Mouse (Mus musculus) testis, adult 2 months (tissue): ENCODE results near the gene Coq4. TPM values are rescaled to one million over a fixed set of nuclear protein-coding genes. Genes with fewer than 3 reads are reported as not detected.

Source experiments
- H3K27ac ChIP-seq: fragments of 200-500 bp; 2 replicates; pipeline ENCODE4 v1.5.1; 2012; ENCODE audit warnings: low read depth, low read length; ENCODE audit not compliant: control insufficient read depth, insufficient read depth
- H3K27me3 ChIP-seq: fragments of 200-500 bp; 2 replicates; pipeline ENCODE4 v1.6.1; 2012; ENCODE audit warnings: mild to moderate bottlenecking, low read length, moderate library complexity; ENCODE audit not compliant: control insufficient read depth, insufficient read depth
- H3K36me3 ChIP-seq: fragments of 200-500 bp; 2 replicates; pipeline ENCODE4 v1.6.1; 2012; ENCODE audit warnings: mild to moderate bottlenecking, low read length; ENCODE audit not compliant: control insufficient read depth, insufficient read depth
- H3K4me1 ChIP-seq: fragments of 200-500 bp; 2 replicates; pipeline ENCODE4 v1.6.1; 2012; ENCODE audit warnings: low read length; ENCODE audit not compliant: control insufficient read depth, insufficient read depth
- H3K4me3 ChIP-seq: fragments of 200-500 bp; 2 replicates; pipeline ENCODE4 v1.5.1; 2012; ENCODE audit warnings: low read depth, mild to moderate bottlenecking, low read length, moderate library complexity, mixed read lengths; ENCODE audit not compliant: control insufficient read depth
- CTCF ChIP-seq: fragments of 200-500 bp; IDR thresholded peaks from 2 replicates; pipeline ENCODE4 v1.5.1; 2012; ENCODE audit warnings: low read depth, mild to moderate bottlenecking, inconsistent platforms, low read length, moderate library complexity; ENCODE audit not compliant: control insufficient read depth, insufficient read depth, insufficient replicate concordance
- POLR2A ChIP-seq: fragments of 200-500 bp; IDR thresholded peaks from 2 replicates; pipeline ENCODE4 v1.6.1; 2012; ENCODE audit warnings: low read depth, mild to moderate bottlenecking, inconsistent platforms, low read length, moderate library complexity; ENCODE audit not compliant: control insufficient read depth
- polyA plus RNA-seq: library from polyadenylated mRNA; depleted of rRNA; stranded (reverse); fragments of >200 nt; gene quantifications from 2 replicates; pipeline ENCODE4 v1.2.3, GENCODE M21; 2012

The Coq4 gene
- polyA plus RNA-seq, 1 experiment, result 125 TPM

- H3K36me3 ChIP-seq, result no peaks in the 10 kb centered on the region
- peaks cover 23% of the 10 kb centered on the region for H3K4me1 ChIP-seq
- H3K4me3 ChIP-seq, result no peak overlapping the region
- TF ChIP-seq POLR2A (no peak), CTCF (no peak)
- H3K27me3 ChIP-seq, result no peaks in the 10 kb centered on the region
- no peak overlapping the region for H3K27ac ChIP-seq
Observed at GRCm38 (mm10) chr2:29748499-29748898, 38.8 kb upstream of the Coq4 start.

- H3K27me3 ChIP-seq, result no peaks in the 10 kb centered on the region
Observed at GRCm38 (mm10) chr2:29751497-29751896, 35.8 kb upstream of the Coq4 start, which contains the start of gene Gm13420. TSS of gene Gm13420 (minus strand) at chr2:29751685.

GRCm38 (mm10) chr2:29752397-29752796 lies 34.9 kb upstream of the Coq4 start:
- no peaks in the 10 kb centered on the region for H3K27me3 ChIP-seq
- no peak overlapping the region for H3K27ac ChIP-seq
- H3K4me1 ChIP-seq, result peaks cover 19% of the 10 kb centered on the region
- no peaks in the 10 kb centered on the region for H3K36me3 ChIP-seq
- H3K4me3 ChIP-seq, result no peak overlapping the region
- TF ChIP-seq POLR2A, result no peak
- TF ChIP-seq CTCF, result no peak

More at GRCm38 (mm10) chr2:29751497-29751896, 35.8 kb upstream of the Coq4 start, which contains the start of gene Gm13420:
- Histone ChIP-seq H3K36me3 (no peaks in the 10 kb centered on the region), H3K4me3 (no peak within 1 kb of the TSS), H3K4me1 (peaks cover 23% of the 10 kb centered on the region), H3K27ac (no peak within 1 kb of the TSS)
- TF ChIP-seq POLR2A, result no peak
- no peak for TF ChIP-seq CTCF

- H3K4me3 ChIP-seq, result no peak overlapping the region
- H3K4me1 ChIP-seq, result peaks cover 12% of the 10 kb centered on the region
- no peak for TF ChIP-seq POLR2A
- no peak for TF ChIP-seq CTCF
- H3K27me3 ChIP-seq, result no peaks in the 10 kb centered on the region
- H3K36me3 ChIP-seq, result no peaks in the 10 kb centered on the region
- H3K27ac ChIP-seq, result no peak overlapping the region
Observed at GRCm38 (mm10) chr2:29755693-29756092, 31.6 kb upstream of the Coq4 start.

GRCm38 (mm10) chr2:29764831-29765230 lies 22.5 kb upstream of the Coq4 start:
- TF ChIP-seq POLR2A, result no peak
- TF ChIP-seq CTCF, result peak; percentile 94; the same call in 1 of the 2 replicates
- Histone ChIP-seq H3K27ac (no peak overlapping the region), H3K27me3 (no peaks in the 10 kb centered on the region), H3K4me1 (no peaks in the 10 kb centered on the region), H3K4me3 (no peak overlapping the region), H3K36me3 (no peaks in the 10 kb centered on the region)

- Histone ChIP-seq H3K4me3 (no peak overlapping the region), H3K27me3 (no peaks in the 10 kb centered on the region), H3K36me3 (no peaks in the 10 kb centered on the region), H3K27ac (no peak overlapping the region), H3K4me1 (no peaks in the 10 kb centered on the region)
- TF ChIP-seq CTCF (no peak), POLR2A (no peak)
Observed at GRCm38 (mm10) chr2:29767976-29768709, 19.1 kb upstream of the Coq4 start.

- H3K36me3 ChIP-seq, result no peaks in the 10 kb centered on the region
- H3K27ac ChIP-seq, result no peak overlapping the region
- no peaks in the 10 kb centered on the region for H3K4me1 ChIP-seq
- TF ChIP-seq CTCF (no peak), POLR2A (no peak)
- H3K27me3 ChIP-seq, result no peaks in the 10 kb centered on the region
- H3K4me3 ChIP-seq, result no peak overlapping the region
Observed at GRCm38 (mm10) chr2:29768901-29769300, 18.4 kb upstream of the Coq4 start.

GRCm38 (mm10) chr2:29770162-29770561 lies 17.1 kb upstream of the Coq4 start:
- H3K4me1 ChIP-seq, result no peaks in the 10 kb centered on the region
- no peak overlapping the region for H3K27ac ChIP-seq
- H3K36me3 ChIP-seq, result no peaks in the 10 kb centered on the region
- TF ChIP-seq POLR2A (no peak), CTCF (no peak)
- H3K4me3 ChIP-seq, result no peak overlapping the region
- H3K27me3 ChIP-seq, result no peaks in the 10 kb centered on the region
